8 mouse cellular contexts compared by ENCODE assay signal in genomic region chr9:108567931-108568419, GRCm38 (mm10). TPM values are rescaled to one million over a fixed set of nuclear protein-coding genes. Genes with fewer than 3 reads are reported as not detected.
A peak's percentile ranks its signal among the peaks of the same experiment; 100 is the strongest.
DNase-seq lines count a peak whose midpoint lies in the region; ATAC-seq and TF ChIP-seq lines count a peak whose summit lies in the region.

No protein-coding gene starts in this region.

- peak overlapping the region; percentile 88 for H3K9ac ChIP-seq in forebrain, embryonic 13.5 days
- peak overlapping the region; percentile 72 for H3K9ac ChIP-seq in intestine, postnatal 0 days (ENCODE audit: low read depth, low read length)
- H3K9ac ChIP-seq in lung, postnatal 0 days (replicated peaks; ENCODE audit: low read depth) = peak overlapping the region; percentile 73

- no peak for TF ChIP-seq CTCF in intestine, postnatal 0 days (IDR thresholded peaks at IDR 0.05; ENCODE audit: low read depth)
- TF ChIP-seq CTCF in lung, postnatal 0 days (IDR thresholded peaks at IDR 0.05) = no peak

- DNase-seq in urinary bladder, postnatal 25 days (ENCODE audit: low spot score) = peak; percentile 25
- DNase-seq in urinary bladder, adult 18-20 months (ENCODE audit: low spot score in 2 of 2) = no peak
- peak; percentile 51 for DNase-seq in lung, postnatal 0 days (ENCODE audit: low spot score)
- peak; percentile 37 for DNase-seq in splenic B cell, adult 2 months (ENCODE audit: low read depth, low spot score)
- no peak for DNase-seq in cerebellum, adult 8-10 months
- no peak for DNase-seq in ovary, postnatal 14 days (ENCODE audit: low spot score)

- H3K27me3 ChIP-seq in forebrain, embryonic 13.5 days = no peaks in the 10 kb centered on the region
- H3K27me3 ChIP-seq in intestine, postnatal 0 days (replicated peaks; ENCODE audit: control insufficient read depth, insufficient read depth, low read length) = no peaks in the 10 kb centered on the region
- H3K27me3 ChIP-seq in lung, postnatal 0 days (replicated peaks; ENCODE audit: insufficient read depth, low read length) = no peaks in the 10 kb centered on the region
- no peaks in the 10 kb centered on the region for H3K27me3 ChIP-seq in splenic B cell, adult 2 months (ENCODE audit: control insufficient read depth, insufficient read depth, low read length, poor library complexity, severe bottlenecking)

- H3K4me3 ChIP-seq in forebrain, embryonic 13.5 days = peak overlapping the region; percentile 74
- peak overlapping the region; percentile 69 for H3K4me3 ChIP-seq in intestine, postnatal 0 days (ENCODE audit: low read depth, low read length)
- peak overlapping the region; percentile 74 for H3K4me3 ChIP-seq in lung, postnatal 0 days (ENCODE audit: low read depth, low read length)

- peaks cover 42% of the 10 kb centered on the region for H3K4me1 ChIP-seq in forebrain, embryonic 13.5 days
- peaks cover 12% of the 10 kb centered on the region; the same call in 1 of the 2 replicates for H3K4me1 ChIP-seq in intestine, postnatal 0 days (replicated peaks; ENCODE audit: control insufficient read depth, insufficient read depth, low read length)
- H3K4me1 ChIP-seq in lung, postnatal 0 days (ENCODE audit: insufficient read depth, low read depth, low read length) = peaks cover 13% of the 10 kb centered on the region; the same call in 1 of the 2 replicates

- H3K27ac ChIP-seq in forebrain, embryonic 13.5 days = peak overlapping the region; percentile 98
- peak overlapping the region; percentile 91 for H3K27ac ChIP-seq in intestine, postnatal 0 days (ENCODE audit: low read depth, low read length)
- H3K27ac ChIP-seq in lung, postnatal 0 days (ENCODE audit: low read length) = peak overlapping the region; percentile 97

- 10% methylated on average over 18 of the region's 18 CpGs for WGBS in forebrain, embryonic 13.5 days
- 8% methylated on average over 18 of the region's 18 CpGs for WGBS in intestine, postnatal 0 days
- 11% methylated on average over 18 of the region's 18 CpGs for WGBS in lung, postnatal 0 days

- H3K4me2 ChIP-seq in forebrain, embryonic 13.5 days = peak overlapping the region; percentile 97
- peak overlapping the region; percentile 98 for H3K4me2 ChIP-seq in intestine, postnatal 0 days (replicated peaks; ENCODE audit: low read depth)
- H3K4me2 ChIP-seq in lung, postnatal 0 days (replicated peaks; ENCODE audit: low read depth, low read length) = peak overlapping the region; percentile 97

- ATAC-seq in forebrain, embryonic 13.5 days = no peak
- no peak for ATAC-seq in intestine, postnatal 0 days
- no peak for ATAC-seq in lung, postnatal 0 days

- TF ChIP-seq EP300 in lung, postnatal 0 days (IDR thresholded peaks at IDR 0.05) = no peak

- H3K9me3 ChIP-seq in forebrain, embryonic 13.5 days (replicated peaks) = no peaks in the 10 kb centered on the region
- H3K9me3 ChIP-seq in intestine, postnatal 0 days (ENCODE audit: control insufficient read depth) = no peaks in the 10 kb centered on the region
- no peaks in the 10 kb centered on the region for H3K9me3 ChIP-seq in lung, postnatal 0 days (ENCODE audit: low read length)

- H3K36me3 ChIP-seq in forebrain, embryonic 13.5 days (ENCODE audit: poor library complexity, severe bottlenecking) = peaks cover 55% of the 10 kb centered on the region
- peaks cover 36% of the 10 kb centered on the region for H3K36me3 ChIP-seq in intestine, postnatal 0 days (ENCODE audit: control insufficient read depth, insufficient read depth)
- H3K36me3 ChIP-seq in lung, postnatal 0 days (ENCODE audit: insufficient read depth, low read length) = peaks cover 15% of the 10 kb centered on the region
- peaks cover 9% of the 10 kb centered on the region for H3K36me3 ChIP-seq in splenic B cell, adult 2 months (ENCODE audit: control insufficient read depth, insufficient read depth, low read length, poor library complexity, severe bottlenecking)

RNA-seq across cellular contexts. Expression of gene Ndufaf3, which starts 0.7 kb away (rescaled TPM):
- 64.8 and 70.4 TPM in 2 replicates for polyA plus RNA-seq in forebrain, embryonic 13.5 days (2015; fragmentation: Nextera tagmentation; extraction: Ambion mirVana)
- 47.9 and 53.4 TPM in 2 replicates for polyA plus RNA-seq in intestine, postnatal 0 days (2015; fragmentation: Nextera tagmentation; extraction: Ambion mirVana)
- 65.7 and 66.3 TPM in 2 replicates for polyA plus RNA-seq in lung, postnatal 0 days (2015; fragmentation: Nextera tagmentation; extraction: Ambion mirVana)

RNA-seq across cellular contexts. Expression of gene Dalrd3, which starts 1.7 kb away (rescaled TPM):
- 230 and 246 TPM in 2 replicates for polyA plus RNA-seq in forebrain, embryonic 13.5 days (2015; fragmentation: Nextera tagmentation; extraction: Ambion mirVana)
- polyA plus RNA-seq in intestine, postnatal 0 days (2015; fragmentation: Nextera tagmentation; extraction: Ambion mirVana) = 36.7 and 38.3 TPM in 2 replicates
- polyA plus RNA-seq in lung, postnatal 0 days (2015; fragmentation: Nextera tagmentation; extraction: Ambion mirVana) = 74.0 and 78.4 TPM in 2 replicates

RNA-seq across cellular contexts. Expression of gene Impdh2, which starts 7.9 kb away (rescaled TPM):
- 135 and 143 TPM in 2 replicates for polyA plus RNA-seq in forebrain, embryonic 13.5 days (2015; fragmentation: Nextera tagmentation; extraction: Ambion mirVana)
- polyA plus RNA-seq in intestine, postnatal 0 days (2015; fragmentation: Nextera tagmentation; extraction: Ambion mirVana) = 50.6 and 50.7 TPM in 2 replicates
- polyA plus RNA-seq in lung, postnatal 0 days (2015; fragmentation: Nextera tagmentation; extraction: Ambion mirVana) = 55.6 and 56.2 TPM in 2 replicates

RNA-seq across cellular contexts. Expression of gene Wdr6, which starts 10.6 kb away (rescaled TPM):
- 203 and 256 TPM in 2 replicates for polyA plus RNA-seq in forebrain, embryonic 13.5 days (2015; fragmentation: Nextera tagmentation; extraction: Ambion mirVana)
- polyA plus RNA-seq in intestine, postnatal 0 days (2015; fragmentation: Nextera tagmentation; extraction: Ambion mirVana) = 16.7 and 16.8 TPM in 2 replicates
- polyA plus RNA-seq in lung, postnatal 0 days (2015; fragmentation: Nextera tagmentation; extraction: Ambion mirVana) = 36.6 and 39.5 TPM in 2 replicates

RNA-seq across cellular contexts. Expression of gene P4htm, which starts 29.5 kb away (rescaled TPM):
- polyA plus RNA-seq in forebrain, embryonic 13.5 days (2015; fragmentation: Nextera tagmentation; extraction: Ambion mirVana) = 16.6 and 18.7 TPM in 2 replicates
- 2.8 and 2.9 TPM in 2 replicates for polyA plus RNA-seq in intestine, postnatal 0 days (2015; fragmentation: Nextera tagmentation; extraction: Ambion mirVana)
- 3.2 and 4.1 TPM in 2 replicates for polyA plus RNA-seq in lung, postnatal 0 days (2015; fragmentation: Nextera tagmentation; extraction: Ambion mirVana)

Comparison
In these comparisons a context has a peak if more than half of its experiments do, and no peak if none do; other contexts are left out.
1. DNase-seq: peak in urinary bladder, postnatal 25 days (single experiment), lung, postnatal 0 days (single experiment) and splenic B cell, adult 2 months (single experiment); none in urinary bladder, adult 18-20 months (0 of 2), cerebellum, adult 8-10 months (single experiment) and ovary, postnatal 14 days (single experiment).
2. Peak in every context shown above with its lines, with median percentiles within 50 percentile points of each other: H3K27ac ChIP-seq, H3K4me2 ChIP-seq, H3K4me3 ChIP-seq and H3K9ac ChIP-seq.